Mouse (Mus musculus) stomach, embryonic 14.5 days (tissue): Measurements from ENCODE around the gene Gpalpp1. TPM values are rescaled to one million over a fixed set of nuclear protein-coding genes. Genes with fewer than 3 reads are reported as not detected.

Experiments used
- ATAC-seq: fragments of 200-750 bp; cut with Nextera tagmentation; 2 replicates; pipeline ENCODE4 v1.8.0; 2017; ENCODE audit warnings: low read depth, moderate TSS enrichment; ENCODE audit not compliant: insufficient number of reproducible peaks, insufficient read depth, low FRiP score
- H3K27ac ChIP-seq: fragments of 300-500 bp; sonication (generic); 2 replicates; pipeline ENCODE4 v1.5.1; 2014; ENCODE audit warnings: mild to moderate bottlenecking, low read length, moderate library complexity, mixed read lengths
- H3K27me3 ChIP-seq: fragments of 300-500 bp; sonication (generic); 2 replicates; pipeline ENCODE4 v1.6.1; 2014; ENCODE audit warnings: low read length, control low read depth, mixed read lengths; ENCODE audit not compliant: control insufficient read depth, insufficient read depth
- H3K36me3 ChIP-seq: fragments of 300-500 bp; sonication (generic); 2 replicates; pipeline ENCODE4 v1.6.1; 2014; ENCODE audit warnings: mild to moderate bottlenecking, control low read depth, low read length, moderate library complexity, mixed read lengths; ENCODE audit not compliant: control insufficient read depth, insufficient read depth
- H3K4me1 ChIP-seq: fragments of 300-500 bp; sonication (generic); 2 replicates; pipeline ENCODE4 v1.6.1; 2014; ENCODE audit warnings: low read length, control low read depth, mixed read lengths; ENCODE audit not compliant: control insufficient read depth, insufficient read depth
- H3K4me2 ChIP-seq: fragments of 300-500 bp; sonication (generic); replicated peaks from 2 replicates; pipeline ENCODE4 v1.6.1; 2014; ENCODE audit warnings: low read depth, low read length, control low read depth
- H3K4me3 ChIP-seq: fragments of 300-500 bp; sonication (generic); 2 replicates; pipeline ENCODE4 v1.5.1; 2014; ENCODE audit warnings: low read depth, low read length, control low read depth
- H3K9ac ChIP-seq: fragments of 300-500 bp; sonication (generic); replicated peaks from 2 replicates; pipeline ENCODE4 v1.6.1; 2014; ENCODE audit warnings: low read depth, mild to moderate bottlenecking, control low read depth, low read length, moderate library complexity, mixed read lengths
- H3K9me3 ChIP-seq: fragments of 300-500 bp; sonication (generic); 2 replicates; pipeline ENCODE4 v1.6.1; 2016; ENCODE audit warnings: low read depth, low read length, control low read depth; ENCODE audit not compliant: control insufficient read depth
- WGBS: fragments of 180-500 bp; shearing (Covaris S2); extraction: QIAGEN DNeasy Blood & Tissue Kit; methylation state at CpG from one replicate; pipeline ENCODE4 v1.1.7; 2014; 5-methylcytosine and 5-hydroxymethylcytosine counted together
- polyA plus RNA-seq: library from polyadenylated mRNA; unstranded; fragments of >200 nt; fragmentation: Nextera tagmentation; extraction: Ambion mirVana; gene quantifications from 2 replicates; pipeline ENCODE4 v1.2.1, GENCODE M21; 2014

Gpalpp1 gene
- polyA plus RNA-seq, 1 experiment from 2014 or later: 12.4 TPM

DNA sequence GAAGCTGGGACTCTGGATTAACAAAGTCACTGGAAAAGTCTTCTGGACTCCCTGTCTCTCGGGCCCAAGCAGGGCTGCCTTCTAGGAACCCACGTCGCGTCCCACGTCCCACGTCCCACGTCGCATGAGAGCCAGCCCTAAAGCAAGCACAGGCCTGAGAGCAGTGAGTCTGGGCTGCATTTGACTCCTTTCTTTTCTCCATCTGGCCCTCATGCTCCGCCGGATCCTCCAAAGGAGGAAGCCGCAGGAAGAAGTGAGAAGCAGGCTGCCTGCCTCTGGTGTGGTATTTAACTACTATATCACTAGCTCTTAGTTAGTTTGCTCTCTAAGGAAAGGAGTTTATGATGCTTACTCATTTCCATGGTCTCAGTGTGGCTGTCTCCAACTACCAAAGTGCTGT, 39.9 kb upstream of the Gpalpp1 start:
- H3K4me3 ChIP-seq: no peak overlapping the region
- ATAC-seq: no peak
- no peak overlapping the region for H3K4me2 ChIP-seq
- no peaks in the 10 kb centered on the region for H3K9me3 ChIP-seq
- H3K4me1 ChIP-seq: peaks cover 15% of the 10 kb centered on the region; the same call in 1 of the 2 replicates
- no peaks in the 10 kb centered on the region for H3K27me3 ChIP-seq
- no peak overlapping the region for H3K27ac ChIP-seq
- WGBS: 82% methylated on average over 11 of the region's 11 CpGs
- no peak overlapping the region for H3K9ac ChIP-seq
- no peaks in the 10 kb centered on the region for H3K36me3 ChIP-seq

DNA sequence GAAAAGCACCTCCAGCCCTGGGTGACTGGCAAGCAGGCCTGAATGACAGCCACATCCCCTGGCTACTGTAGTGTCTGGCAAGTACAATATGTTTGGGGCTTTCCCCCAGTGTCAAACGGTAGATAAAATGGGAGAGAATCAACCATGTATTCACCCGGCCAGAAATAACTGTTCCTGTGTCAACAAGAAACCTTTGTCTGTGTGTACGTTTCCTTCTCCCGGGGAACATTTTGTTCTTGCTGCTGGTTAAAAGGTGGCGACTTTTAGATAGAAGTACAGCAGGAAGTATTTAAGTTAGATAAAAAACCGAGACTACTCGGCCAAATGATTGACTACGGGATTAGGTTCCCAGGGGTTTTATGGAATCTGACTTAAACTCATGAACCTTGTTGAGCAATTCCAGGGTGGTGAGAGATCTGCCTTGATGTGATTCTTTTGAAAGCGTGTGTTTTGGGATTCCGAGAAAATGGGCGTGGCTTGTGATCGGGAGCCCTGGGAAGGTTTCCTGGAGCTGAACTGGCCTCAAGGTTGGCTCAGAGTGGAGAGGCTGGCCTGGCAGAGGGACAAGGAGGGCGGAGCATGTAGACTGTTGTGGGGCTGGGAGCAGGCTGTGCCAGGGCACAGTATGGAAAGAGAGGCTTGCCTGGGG, 39.1 kb upstream of the Gpalpp1 start:
- 0 out of 2 replicates have a peak, but pooled peaks have one; percentile 62 for ATAC-seq
- H3K27me3 ChIP-seq: no peaks in the 10 kb centered on the region
- no peaks in the 10 kb centered on the region for H3K36me3 ChIP-seq
- H3K4me1 ChIP-seq: peaks cover 15% of the 10 kb centered on the region; the same call in 1 of the 2 replicates
- no peak overlapping the region for H3K9ac ChIP-seq
- H3K4me2 ChIP-seq: peak overlapping the region; percentile 30
- 0 out of 2 replicates have a peak overlapping the region, but pooled peaks have one; percentile 4 for H3K4me3 ChIP-seq
- WGBS: 23% methylated on average over 13 of the region's 13 CpGs
- no peak overlapping the region for H3K27ac ChIP-seq
- no peaks in the 10 kb centered on the region for H3K9me3 ChIP-seq

DNA sequence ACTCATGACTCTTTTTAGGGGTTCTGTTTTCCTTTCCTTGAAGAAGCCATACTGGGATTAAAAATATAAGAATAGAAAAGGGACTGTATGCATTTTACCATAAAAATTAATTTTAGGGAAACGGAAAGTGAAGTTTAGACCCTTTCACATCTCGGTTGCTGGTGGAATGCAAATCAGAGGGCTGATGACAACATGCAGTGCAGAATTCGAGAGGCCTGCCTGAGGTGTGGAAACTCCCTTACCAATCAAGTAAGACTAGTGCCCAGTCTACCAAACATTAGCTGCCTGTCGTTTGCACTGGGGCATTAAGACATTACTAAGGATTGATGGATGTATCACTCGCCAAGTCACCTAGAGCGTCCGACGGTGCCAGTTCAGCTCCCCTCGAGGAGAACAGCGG, 37.7 kb upstream of the Gpalpp1 start:
- H3K27ac ChIP-seq: no peak overlapping the region
- WGBS: 81% methylated on average over 10 of the region's 10 CpGs
- no peak for ATAC-seq
- H3K4me2 ChIP-seq: no peak overlapping the region
- no peaks in the 10 kb centered on the region for H3K27me3 ChIP-seq
- no peaks in the 10 kb centered on the region for H3K9me3 ChIP-seq
- H3K4me3 ChIP-seq: no peak overlapping the region
- H3K4me1 ChIP-seq: peaks cover 13% of the 10 kb centered on the region; the same call in 1 of the 2 replicates
- no peaks in the 10 kb centered on the region for H3K36me3 ChIP-seq
- no peak overlapping the region for H3K9ac ChIP-seq

DNA sequence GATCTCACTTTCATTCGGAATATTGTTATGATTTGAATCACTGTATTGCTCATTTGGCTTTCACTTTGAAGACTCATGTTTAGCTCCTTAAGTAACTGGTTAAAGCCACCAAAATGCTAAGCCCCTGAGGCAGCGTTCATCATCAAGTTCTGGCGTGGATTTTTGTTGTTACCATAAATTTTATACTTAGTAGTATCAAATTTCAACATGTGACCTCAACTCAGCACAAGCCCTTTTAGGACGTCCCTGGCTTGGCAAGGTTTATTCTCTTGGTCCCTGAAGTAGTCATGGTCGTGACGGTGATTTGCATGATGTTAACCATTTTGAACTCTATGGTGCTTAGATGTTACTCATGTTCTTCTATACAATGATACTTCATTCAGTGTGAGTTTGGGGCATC, 36.5 kb upstream of the Gpalpp1 start:
- 63% methylated on average over 6 of the region's 6 CpGs for WGBS
- no peak for ATAC-seq
- Histone ChIP-seq H3K36me3 (no peaks in the 10 kb centered on the region), H3K27ac (no peak overlapping the region), H3K4me3 (no peak overlapping the region), H3K4me2 (no peak overlapping the region), H3K9me3 (no peaks in the 10 kb centered on the region), H3K4me1 (peaks cover 11% of the 10 kb centered on the region; the same call in 1 of the 2 replicates), H3K9ac (no peak overlapping the region), H3K27me3 (no peaks in the 10 kb centered on the region)

DNA sequence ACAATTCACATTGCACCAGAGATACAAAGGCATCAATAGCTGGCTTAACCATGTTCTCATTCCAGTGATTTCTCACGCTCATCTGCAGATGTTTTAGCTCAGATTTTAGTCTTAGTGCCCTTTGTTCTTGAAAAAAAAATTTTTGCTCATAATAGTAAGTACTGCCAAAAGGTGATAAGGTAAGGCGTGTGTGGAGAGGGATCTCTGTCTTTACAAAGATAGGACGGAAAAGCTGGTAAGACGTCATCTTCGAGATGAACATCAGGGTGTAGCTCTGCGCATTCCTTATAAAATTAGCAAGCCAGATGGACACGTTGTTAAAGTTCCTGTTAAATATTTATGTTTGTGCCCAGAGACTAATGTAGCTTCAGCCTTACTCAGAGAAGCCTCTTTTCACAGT, 35.3 kb upstream of the Gpalpp1 start:
- 36% methylated on average over 7 of the region's 7 CpGs for WGBS
- Histone ChIP-seq H3K9ac (no peak overlapping the region), H3K36me3 (no peaks in the 10 kb centered on the region), H3K4me2 (no peak overlapping the region), H3K9me3 (no peaks in the 10 kb centered on the region), H3K4me1 (peaks cover 11% of the 10 kb centered on the region; the same call in 1 of the 2 replicates), H3K4me3 (no peak overlapping the region), H3K27ac (no peak overlapping the region), H3K27me3 (no peaks in the 10 kb centered on the region)
- no peak for ATAC-seq

DNA sequence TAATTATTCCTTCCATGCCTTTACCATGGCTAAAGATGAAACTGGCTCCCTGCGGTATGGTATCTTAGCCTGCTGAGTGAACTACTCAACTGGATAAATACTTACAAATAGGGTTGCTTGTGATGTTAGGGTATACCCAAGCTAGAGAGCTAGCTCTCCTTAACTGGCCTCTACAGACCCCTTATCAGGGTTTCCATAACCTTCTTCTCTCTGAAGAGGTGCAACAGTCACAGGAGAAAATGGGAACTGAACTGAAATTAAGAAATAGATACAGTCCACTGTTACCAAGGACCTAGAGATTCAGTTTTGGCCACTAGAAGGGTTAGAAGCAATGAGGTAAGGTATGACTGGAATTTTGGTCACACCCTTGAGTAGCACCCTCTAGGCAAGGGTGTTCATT, 34.7 kb upstream of the Gpalpp1 start:
- Histone ChIP-seq H3K9me3 (no peaks in the 10 kb centered on the region), H3K36me3 (no peaks in the 10 kb centered on the region), H3K4me2 (no peak overlapping the region), H3K9ac (no peak overlapping the region), H3K27ac (no peak overlapping the region), H3K4me1 (peaks cover 7% of the 10 kb centered on the region; the same call in 1 of the 2 replicates), H3K27me3 (no peaks in the 10 kb centered on the region), H3K4me3 (no peak overlapping the region)
- ATAC-seq: no peak
- 77% methylated on average over 1 of the region's 1 CpGs for WGBS

DNA sequence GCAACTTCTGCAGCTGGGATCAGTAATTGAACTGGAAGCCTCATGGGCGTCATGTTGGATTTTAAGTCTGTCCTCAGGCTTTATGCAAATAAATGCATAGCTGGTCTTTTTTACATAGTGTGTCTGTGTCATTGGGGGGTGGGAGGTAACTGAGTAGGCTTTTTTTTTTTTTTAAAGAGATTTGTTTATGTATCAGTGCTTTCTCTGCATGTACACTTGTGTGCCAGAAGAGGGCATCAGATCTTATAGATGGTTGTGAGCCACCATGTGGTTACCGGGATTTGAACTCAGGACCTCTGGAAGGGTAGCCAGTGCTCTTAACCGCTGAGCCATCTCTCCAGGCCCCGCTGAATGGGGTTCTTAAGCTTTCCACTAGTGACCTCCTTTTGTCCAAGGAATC, 24.4 kb upstream of the Gpalpp1 start:
- no peak for ATAC-seq
- Histone ChIP-seq H3K4me1 (no peaks in the 10 kb centered on the region), H3K9me3 (no peaks in the 10 kb centered on the region), H3K27ac (no peak overlapping the region), H3K9ac (no peak overlapping the region), H3K4me2 (no peak overlapping the region), H3K36me3 (peaks cover 41% of the 10 kb centered on the region), H3K4me3 (no peak overlapping the region), H3K27me3 (no peaks in the 10 kb centered on the region)
- WGBS: 89% methylated on average over 4 of the region's 4 CpGs

DNA sequence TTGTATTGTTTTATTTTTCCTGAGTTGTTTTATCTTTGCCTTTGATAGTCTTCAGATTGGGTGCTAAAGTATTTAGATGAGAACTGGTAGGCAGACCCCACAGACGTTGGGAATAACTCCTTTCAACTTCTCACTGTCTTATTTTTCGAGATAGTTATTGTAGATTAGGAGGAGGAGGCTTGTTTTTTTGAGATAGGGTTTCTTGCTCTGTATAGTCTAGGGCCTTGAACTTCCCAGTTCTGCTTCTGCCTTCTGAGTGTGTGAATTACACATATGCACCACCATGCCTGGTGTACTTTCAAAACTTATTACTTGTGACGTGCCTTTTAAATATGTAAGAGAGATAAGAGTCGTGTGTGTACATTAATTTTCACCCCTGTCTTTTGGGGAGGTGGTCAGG, 17.6 kb upstream of the Gpalpp1 start:
- H3K4me2 ChIP-seq: no peak overlapping the region
- no peak overlapping the region for H3K9ac ChIP-seq
- no peak overlapping the region for H3K4me3 ChIP-seq
- no peaks in the 10 kb centered on the region for H3K27me3 ChIP-seq
- no peaks in the 10 kb centered on the region for H3K4me1 ChIP-seq
- no peak overlapping the region for H3K27ac ChIP-seq
- 78% methylated on average over 4 of the region's 4 CpGs for WGBS
- H3K36me3 ChIP-seq: peaks cover 70% of the 10 kb centered on the region
- ATAC-seq: no peak
- no peaks in the 10 kb centered on the region for H3K9me3 ChIP-seq

DNA sequence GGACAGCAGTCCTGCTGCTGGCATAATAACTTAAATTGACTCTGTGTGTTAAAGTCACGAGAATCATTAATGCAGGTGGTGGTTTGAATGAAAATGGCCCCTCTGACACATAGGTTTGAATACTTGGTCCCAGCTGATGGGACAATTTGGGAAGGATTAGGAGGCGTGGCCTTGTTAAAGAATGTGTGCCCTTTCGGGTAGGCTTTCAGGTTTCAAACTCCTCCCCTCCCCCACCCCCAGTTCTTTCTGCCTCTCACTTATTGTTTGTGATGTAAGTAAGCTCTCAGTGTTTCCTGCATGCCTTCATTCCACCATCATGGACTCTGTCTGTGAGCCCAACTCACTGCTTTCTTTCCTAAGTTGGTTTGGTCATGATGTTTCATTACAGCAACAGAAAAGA, 16.8 kb upstream of the Gpalpp1 start:
- ATAC-seq: no peak
- Histone ChIP-seq H3K27me3 (no peaks in the 10 kb centered on the region), H3K4me3 (no peak overlapping the region), H3K4me2 (no peak overlapping the region), H3K4me1 (no peaks in the 10 kb centered on the region), H3K27ac (no peak overlapping the region), H3K9me3 (no peaks in the 10 kb centered on the region), H3K9ac (no peak overlapping the region), H3K36me3 (peaks cover 63% of the 10 kb centered on the region)
- WGBS: 87% methylated on average over 3 of the region's 3 CpGs
